Mouse (Mus musculus) MEL (cell line): Measurements from ENCODE around the gene Chadl.

Source experiments
- CHD2 ChIP-seq: IDR thresholded peaks from 2 replicates; pipeline ENCODE4 v1.6.1; 2011; ENCODE audit warnings: low read length, improper control_type of control experiment
- CTCF ChIP-seq, 3 experiments: IDR thresholded peaks in 2 of 3; conservative IDR thresholded peaks in 1 of 3; 2 replicates each; pipeline ENCODE4 v1.5.1; 2011 to 2012; ENCODE audit warnings: low read length in 3 of 3, low read depth in 2 of 3, mild to moderate bottlenecking in 2 of 3, improper control_type of control experiment in 1 of 3, inconsistent platforms in 1 of 3, mixed read lengths in 1 of 3, moderate library complexity in 1 of 3; ENCODE audit not compliant: control insufficient read depth in 1 of 3, insufficient read depth in 1 of 3, poor library complexity in 1 of 3, severe bottlenecking in 1 of 3
- ELF1 ChIP-seq: IDR thresholded peaks from 2 replicates; pipeline ENCODE4 v1.6.1; 2014; ENCODE audit warnings: low read depth, mild to moderate bottlenecking, inconsistent platforms, low read length, improper control_type of control experiment, moderate library complexity
- EP300 ChIP-seq, 2 experiments: IDR thresholded peaks; 2 replicates each; pipeline ENCODE4 v1.6.1; 2011; ENCODE audit warnings: improper control_type of control experiment in 2 of 2, low read length in 2 of 2, low read depth in 1 of 2, mild to moderate bottlenecking in 1 of 2
- GABPA ChIP-seq: IDR thresholded peaks from 2 replicates; pipeline ENCODE4 v1.6.1; 2012; ENCODE audit warnings: low read depth, mild to moderate bottlenecking, inconsistent platforms, low read length, improper control_type of control experiment, moderate library complexity
- HCFC1 ChIP-seq: IDR thresholded peaks from 2 replicates; pipeline ENCODE4 v1.6.1; 2012; ENCODE audit warnings: low read depth, mild to moderate bottlenecking, inconsistent platforms, low read length, improper control_type of control experiment, moderate library complexity
- MAX ChIP-seq: IDR thresholded peaks from 2 replicates; pipeline ENCODE4 v1.6.1; 2011; ENCODE audit warnings: low read length, improper control_type of control experiment
- POLR2AphosphoS2 ChIP-seq: IDR thresholded peaks from 2 replicates; pipeline ENCODE4 v1.6.1; 2011; ENCODE audit warnings: low read length, improper control_type of control experiment
- TCF12 ChIP-seq: IDR thresholded peaks from 2 replicates; pipeline ENCODE4 v1.6.1; 2014; ENCODE audit warnings: low read depth, mild to moderate bottlenecking, inconsistent platforms, low read length, improper control_type of control experiment, moderate library complexity
- ZC3H11A ChIP-seq: IDR thresholded peaks from 2 replicates; pipeline ENCODE4 v1.6.1; 2012; ENCODE audit warnings: low read depth, mild to moderate bottlenecking, inconsistent platforms, low read length, improper control_type of control experiment
- ZMIZ1 ChIP-seq: IDR thresholded peaks from 2 replicates; pipeline ENCODE4 v1.6.1; 2012; ENCODE audit warnings: low read depth, mild to moderate bottlenecking, inconsistent platforms, low read length, improper control_type of control experiment, moderate library complexity

DNA sequence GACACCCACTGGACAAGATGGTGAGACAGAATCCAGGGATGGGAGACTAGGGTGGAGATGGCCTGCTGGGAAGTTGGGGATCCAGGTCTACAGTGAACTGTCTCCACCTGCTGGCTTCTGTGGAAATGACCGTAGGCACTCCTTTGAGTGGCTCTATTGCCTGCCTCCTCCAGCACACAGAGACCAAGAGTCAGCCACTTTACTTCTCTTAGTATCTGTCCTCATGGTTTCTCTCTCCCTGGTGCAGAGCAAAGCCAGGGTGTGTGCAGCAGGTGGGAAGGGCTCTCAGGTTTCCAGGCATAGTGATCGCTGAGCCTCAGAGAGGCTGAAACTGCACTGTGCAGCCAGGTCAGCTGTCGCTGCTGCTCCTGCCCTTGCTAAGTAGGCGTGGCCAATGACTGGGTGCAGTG is 26.9 kb downstream of the Chadl start:
- TF ChIP-seq MAX (no peak), CTCF (IDR thresholded peaks at IDR 0.05 in 2 of 3, conservative IDR thresholded peaks at IDR 0.05 in 1 of 3; ENCODE audit: control insufficient read depth in 1 of 3, insufficient read depth in 1 of 3, low read depth in 2 of 3, low read length in 3 of 3, poor library complexity in 1 of 3, severe bottlenecking in 1 of 3) (peak; percentile 67 to 81 (median 69)), ZMIZ1 (no peak), ELF1 (no peak), ZC3H11A (peak; percentile 56), POLR2AphosphoS2 (no peak), HCFC1 (no peak), CHD2 (no peak), EP300 (IDR thresholded peaks at IDR 0.05; ENCODE audit: low read depth in 1 of 2, low read length in 2 of 2) (no peak), GABPA (no peak), TCF12 (no peak)
